In the genomic region with DNA sequence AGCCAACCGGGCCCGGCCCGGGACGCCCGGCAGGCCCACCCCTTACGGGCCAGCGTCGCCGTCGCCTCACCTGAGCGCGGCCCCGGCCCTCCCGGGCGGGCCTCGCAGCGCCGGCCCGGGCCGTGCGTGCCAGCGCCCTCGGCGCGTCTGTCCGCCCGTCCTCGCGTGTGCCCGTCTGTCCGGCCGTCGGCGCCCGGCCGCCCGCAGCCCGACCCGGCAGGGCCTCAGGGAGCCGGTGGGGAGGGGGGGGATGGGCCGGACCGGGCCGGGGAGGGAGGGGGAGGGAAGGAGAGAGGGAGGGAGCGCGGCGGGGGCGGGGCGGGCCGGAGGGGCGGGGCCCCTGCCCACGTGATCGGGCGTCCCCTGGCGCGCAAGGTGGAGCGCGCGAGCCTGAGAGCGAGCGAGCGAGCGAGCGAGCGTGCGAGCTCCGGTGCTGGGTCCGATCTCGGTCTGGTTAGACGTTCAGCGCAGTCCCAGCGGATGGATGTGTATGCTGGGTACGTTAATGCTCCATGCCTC, we compare ENCODE assay signal across 7 mouse cellular contexts. TPM values are rescaled to one million over a fixed set of nuclear protein-coding genes. Genes with fewer than 3 reads are reported as not detected.
DNase-seq lines count a peak whose midpoint lies in the region; ATAC-seq and TF ChIP-seq lines count a peak whose summit lies in the region.

Ncoa6 (minus strand) TSS at position 325 of the 519 bp plus-strand sequence.

- no peaks in the 10 kb centered on the region for H3K9me3 ChIP-seq in midbrain, embryonic 11.5 days (ENCODE audit: control insufficient read depth, low read length)

- peaks cover 12% of the 10 kb centered on the region for H3K4me1 ChIP-seq in cortical plate, adult 2 months (ENCODE audit: control insufficient read depth, insufficient read depth, low read length)
- H3K4me1 ChIP-seq in midbrain, embryonic 11.5 days (ENCODE audit: control insufficient read depth, insufficient read depth, low read length), result peaks cover 8% of the 10 kb centered on the region

- H3K4me3 ChIP-seq in cortical plate, adult 2 months (ENCODE audit: insufficient read depth, low read length), result peak within 1 kb of the TSS; percentile 76
- H3K4me3 ChIP-seq in midbrain, embryonic 11.5 days (ENCODE audit: low read depth, low read length), result peak within 1 kb of the TSS; percentile 98

- WGBS in midbrain, embryonic 11.5 days, result under 1% methylated on average over 60 of the region's 72 CpGs

- DNase-seq in adrenal gland, adult 2 months, result peak; percentile 83
- DNase-seq in gastrocnemius, postnatal 25 days, result peak; percentile 81
- DNase-seq in left cerebral cortex, postnatal 4 days, result peak; percentile 81
- DNase-seq in midbrain, embryonic 11.5 days (ENCODE audit: low spot score, missing footprints), result peak; percentile 97
- peak; percentile 62 for DNase-seq in skeletal muscle tissue, adult 2 months (ENCODE audit: low read depth, low spot score)

- peak within 1 kb of the TSS; percentile 96 for H3K27ac ChIP-seq in cortical plate, adult 2 months (ENCODE audit: insufficient read depth, low read length)
- peak within 1 kb of the TSS; percentile 69 for H3K27ac ChIP-seq in midbrain, embryonic 11.5 days (ENCODE audit: low read depth, low read length)

- no peaks in the 10 kb centered on the region for H3K36me3 ChIP-seq in midbrain, embryonic 11.5 days (ENCODE audit: control insufficient read depth, insufficient read depth, low read length)

- H3K4me2 ChIP-seq in midbrain, embryonic 11.5 days, result peak within 1 kb of the TSS; percentile 70

- TF ChIP-seq CTCF in cortical plate, adult 2 months (IDR thresholded peaks at IDR 0.05; ENCODE audit: extremely low read depth, insufficient read depth, low read length), result no peak

- H3K27me3 ChIP-seq in midbrain, embryonic 11.5 days (ENCODE audit: control insufficient read depth, insufficient read depth, low read length), result no peaks in the 10 kb centered on the region

- H3K9ac ChIP-seq in midbrain, embryonic 11.5 days (ENCODE audit: low read length), result peak within 1 kb of the TSS; percentile 97

- peak; percentile 78 for ATAC-seq in inflammation-experienced regulatory T-cells, adult 6 months
- peak; percentile 89 for ATAC-seq in midbrain, embryonic 11.5 days (ENCODE audit: low FRiP score)

- peak; percentile 84 for TF ChIP-seq POLR2A in cortical plate, adult 2 months (IDR thresholded peaks at IDR 0.05; ENCODE audit: extremely low read depth, insufficient read depth, low read length)

- intact Hi-C loops in left cerebral cortex, postnatal 4 days (cut with DNase I), result no loop called here

RNA-seq across cellular contexts. Expression of gene Ncoa6, which starts in this region (rescaled TPM):
- 10 to 100 TPM; 33.3 to 44.9 TPM for total RNA-seq in adrenal gland, adult 2 months (2021)
- 13.8 and 16.5 TPM in 2 replicates for polyA plus RNA-seq in adrenal gland, adult 2 months (2012; rRNA removed)
- 42.1 and 43.4 TPM in 2 replicates for polyA plus RNA-seq in cortical plate, adult 2 months (2012; rRNA removed)
- total RNA-seq in gastrocnemius, postnatal 25 days (2021), result 10 to 100 TPM; 13.0 to 13.8 TPM
- polyA plus RNA-seq in inflammation-experienced regulatory T-cells, adult 6 months (2017; shearing (Covaris generic)), result 10 to 100 TPM in 2 of 3 experiments, 1 to 10 TPM in 1; 8.9 to 14.5 (median 11.5) TPM
- total RNA-seq in left cerebral cortex, postnatal 4 days (2021), result 10 to 100 TPM; 99.3 to 99.9 TPM
- 33.5 and 33.6 TPM in 2 replicates for polyA plus RNA-seq in midbrain, embryonic 11.5 days (2014; fragmentation: Nextera tagmentation; extraction: Ambion mirVana)

Comparison
In these comparisons a context has a peak if more than half of its experiments do, and no peak if none do; other contexts are left out.
1. Peak in every context shown above with its lines: DNase-seq, ATAC-seq, H3K4me3 ChIP-seq and H3K27ac ChIP-seq.